Mouse (Mus musculus) right cerebral cortex, postnatal 36 days (tissue): ENCODE results near the gene Spz1.

ENCODE experiments used
- DNase-seq, 2 experiments: peaks; one replicate each; pipeline ENCODE4 v3.0.0; 2022; ENCODE audit warnings: low spot score in 2 of 2, mixed read lengths in 1 of 2

Gene Spz1

DNA sequence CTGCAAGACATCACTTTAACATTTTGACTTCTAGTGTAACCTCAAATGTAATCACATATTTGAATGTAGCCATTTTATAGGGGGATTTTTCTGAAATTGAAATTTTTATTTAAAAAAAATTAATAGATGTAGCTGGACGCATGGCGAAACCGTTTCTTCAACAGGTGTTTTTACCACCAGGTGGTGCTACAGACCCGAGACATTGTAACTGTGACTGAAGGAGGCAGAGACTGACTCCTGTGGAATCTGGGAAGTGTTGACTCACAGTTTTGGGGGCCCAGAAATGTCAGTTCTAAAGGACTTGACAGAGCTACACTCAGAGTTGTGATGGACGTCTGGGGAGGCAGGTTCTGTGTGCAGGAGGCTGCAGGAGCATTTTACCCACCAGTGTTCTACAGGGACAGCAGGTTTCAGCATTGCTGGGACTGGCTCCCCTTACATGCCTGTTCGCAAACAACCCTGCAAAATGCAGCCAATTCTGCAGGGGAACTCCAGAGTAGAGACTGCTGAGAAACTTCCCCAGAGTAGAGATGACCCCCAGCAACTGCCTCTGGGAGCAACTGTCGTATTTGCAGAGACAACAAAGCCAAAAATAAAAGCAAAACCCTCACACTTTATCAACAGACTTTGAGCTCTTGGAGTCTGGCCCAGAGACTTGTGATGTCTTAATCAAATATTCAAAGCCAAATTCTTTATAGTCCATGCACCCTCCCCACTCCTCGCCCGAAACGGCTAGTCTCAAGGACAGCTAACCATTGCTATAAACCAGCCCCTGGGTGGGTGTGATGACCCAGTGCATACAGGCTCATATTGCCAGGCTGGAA is 4.5 kb upstream of the Spz1 start:
- DNase-seq, result peak; percentile 20 to 39

DNA sequence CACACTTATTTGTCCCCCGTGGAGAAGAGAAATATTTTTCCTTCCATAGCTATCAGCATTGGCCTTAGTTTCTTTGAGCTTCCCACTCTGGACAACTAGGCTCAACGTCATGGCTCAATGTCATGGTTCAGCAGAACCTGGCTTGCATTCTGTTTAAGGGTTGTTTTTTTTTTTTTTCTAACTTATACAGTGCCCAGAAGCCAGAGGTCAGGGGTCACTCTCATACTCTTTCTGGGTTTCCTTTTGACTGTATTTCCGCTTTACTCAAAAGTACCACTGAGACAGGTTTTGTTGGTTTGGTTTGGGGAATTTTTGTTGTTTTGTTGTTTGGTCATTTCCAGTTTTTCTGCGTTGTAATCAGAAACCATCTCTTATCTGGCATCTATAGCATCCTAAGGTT is 2.2 kb upstream of the Spz1 start:
- DNase-seq, result no peak

DNA sequence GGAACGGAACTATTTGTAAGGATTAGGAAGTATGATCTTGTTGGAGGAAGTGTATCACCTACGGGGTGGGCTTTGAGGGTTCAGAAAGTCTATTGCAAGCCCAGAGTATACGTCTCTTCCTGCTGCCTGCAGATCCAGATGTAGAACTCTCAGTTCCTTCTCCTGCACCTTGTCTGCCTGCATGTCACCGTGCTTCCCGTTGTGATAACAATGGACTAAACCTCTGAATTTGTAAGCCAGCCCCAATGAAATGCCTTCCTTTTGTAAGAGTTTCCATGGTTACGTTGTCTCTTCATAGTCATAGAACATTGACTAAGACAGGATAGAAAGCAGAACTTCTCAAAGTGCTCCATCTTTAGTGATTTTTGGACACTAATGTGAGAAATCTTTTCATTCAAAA is 716 bp upstream of the Spz1 start:
- DNase-seq, result no peak

DNA sequence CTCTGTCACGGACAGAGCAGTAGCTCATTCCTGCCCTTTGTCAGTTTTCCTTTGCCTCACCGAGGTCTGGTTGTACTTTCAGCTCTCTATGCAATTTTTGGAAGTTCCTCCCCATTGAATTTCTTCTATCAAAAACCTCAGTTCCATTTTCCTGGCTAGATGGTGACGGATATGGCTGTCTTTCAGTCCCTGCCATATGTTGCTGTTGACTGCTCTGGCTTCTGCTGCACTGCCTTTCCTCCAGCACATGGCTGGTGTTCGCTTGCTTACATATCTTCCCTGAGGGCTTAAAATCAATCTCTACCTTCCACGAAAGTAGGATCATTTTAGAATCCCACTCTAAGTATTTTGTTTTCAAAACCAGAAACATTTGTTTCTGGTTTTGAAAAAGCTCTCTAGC is 16.5 kb downstream of the Spz1 start:
- no peak for DNase-seq

DNA sequence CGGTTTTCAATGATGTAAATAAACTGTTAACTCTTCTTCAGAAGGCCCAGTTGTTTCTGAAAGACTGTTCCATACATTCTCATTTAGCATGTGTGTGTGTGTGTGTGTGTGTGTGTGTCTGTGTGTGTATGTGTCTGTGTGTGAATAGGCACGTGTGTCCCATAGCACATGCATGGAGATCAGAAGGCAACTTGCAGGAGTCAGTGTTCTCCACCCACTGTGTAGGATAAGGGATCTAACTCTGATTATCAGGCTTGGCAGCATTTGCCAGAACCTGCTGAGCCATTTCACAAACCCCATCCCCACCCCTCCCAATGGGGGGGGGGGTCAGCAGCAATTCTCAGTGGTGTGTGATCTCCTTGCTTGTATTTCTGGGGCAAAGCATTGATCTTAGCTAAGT is 18.7 kb downstream of the Spz1 start:
- no peak for DNase-seq

DNA sequence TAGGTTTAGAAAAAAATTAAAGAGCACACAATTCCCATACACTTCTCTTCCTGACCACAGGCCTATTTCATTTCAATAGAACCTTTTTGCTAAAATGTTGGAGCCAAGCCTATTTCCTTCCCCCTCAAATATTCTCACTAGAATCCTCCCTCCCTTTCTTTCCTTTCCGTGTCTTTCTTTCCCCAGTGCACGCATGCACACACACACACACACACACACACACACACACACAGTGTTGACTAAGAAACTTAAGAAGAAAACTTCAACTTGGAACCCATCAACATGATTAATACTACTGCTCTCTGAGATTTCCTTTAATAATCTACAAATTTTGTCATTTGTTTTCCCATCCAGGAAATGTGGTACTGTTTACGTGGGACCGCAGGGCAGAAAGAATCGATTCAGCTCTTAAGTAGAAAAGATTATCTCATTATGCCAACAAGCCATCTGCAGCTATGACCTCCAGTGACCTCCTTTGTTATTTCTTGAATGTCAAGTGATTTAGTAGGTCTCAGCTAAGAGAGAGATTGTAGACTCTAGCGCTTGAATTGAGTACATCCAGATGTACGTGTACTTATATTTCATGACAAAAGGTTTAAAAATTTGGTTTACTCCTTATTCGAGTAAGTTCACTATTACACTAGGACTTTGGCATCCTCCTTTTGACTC is 19.4 kb downstream of the Spz1 start:
- DNase-seq, result no peak

DNA sequence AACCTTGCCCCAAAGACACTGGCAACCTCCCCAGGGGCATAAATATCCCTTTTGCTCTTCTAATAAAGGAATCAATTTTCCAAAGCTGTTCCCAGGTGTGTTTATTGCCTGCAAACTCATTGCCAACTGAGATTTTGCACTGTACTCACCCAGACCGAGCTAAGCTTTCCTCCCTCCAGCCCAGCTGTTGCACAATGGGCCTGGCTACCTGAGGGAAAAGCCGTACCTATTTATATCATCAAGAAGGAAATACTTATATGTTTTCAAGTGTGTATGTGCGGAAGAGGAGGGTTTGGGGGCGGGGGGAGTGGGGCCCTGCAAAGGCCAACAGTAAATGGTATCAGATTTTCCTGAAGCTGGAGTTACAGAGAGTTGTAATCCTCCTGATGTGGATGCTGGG is 28.9 kb downstream of the Spz1 start:
- DNase-seq, result no peak

DNA sequence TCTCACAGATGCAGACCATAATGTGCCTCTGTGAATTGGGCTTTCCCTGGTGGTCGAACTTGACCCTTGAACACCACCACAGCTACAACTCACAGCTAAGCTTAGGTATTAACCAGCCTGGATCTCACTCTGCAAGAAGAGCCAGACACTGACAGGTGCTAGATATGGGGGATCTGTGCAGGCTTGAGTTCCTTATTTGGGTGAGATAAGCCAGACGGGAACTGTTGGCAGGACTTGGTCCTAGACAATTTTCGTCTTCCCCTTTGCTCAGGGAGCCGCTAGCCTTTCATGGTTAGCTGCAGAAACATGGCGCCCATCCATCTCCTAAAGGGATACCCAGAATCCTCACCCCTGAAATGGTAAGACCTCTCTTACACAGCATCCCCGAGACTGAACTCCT is 35.0 kb downstream of the Spz1 start:
- DNase-seq, result no peak

DNA sequence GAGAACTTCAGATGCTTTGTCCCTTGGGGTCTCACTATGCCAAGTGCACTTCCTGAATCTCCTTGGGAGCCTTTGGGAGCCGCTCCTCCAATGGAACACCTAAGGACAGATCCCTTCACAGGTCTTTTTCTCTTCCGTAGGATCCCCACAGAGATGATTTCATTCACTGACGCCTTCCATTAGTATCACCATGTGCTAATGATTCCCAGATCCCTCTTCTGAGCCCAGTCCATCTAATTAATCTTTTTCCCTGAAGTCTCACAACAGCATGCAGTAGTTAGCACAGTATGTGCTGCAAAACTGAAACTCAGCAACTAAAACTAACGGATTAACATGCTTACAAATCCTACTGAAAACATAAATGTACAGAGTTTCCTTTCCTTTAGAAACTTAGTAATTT is 36.8 kb downstream of the Spz1 start:
- no peak for DNase-seq

DNA sequence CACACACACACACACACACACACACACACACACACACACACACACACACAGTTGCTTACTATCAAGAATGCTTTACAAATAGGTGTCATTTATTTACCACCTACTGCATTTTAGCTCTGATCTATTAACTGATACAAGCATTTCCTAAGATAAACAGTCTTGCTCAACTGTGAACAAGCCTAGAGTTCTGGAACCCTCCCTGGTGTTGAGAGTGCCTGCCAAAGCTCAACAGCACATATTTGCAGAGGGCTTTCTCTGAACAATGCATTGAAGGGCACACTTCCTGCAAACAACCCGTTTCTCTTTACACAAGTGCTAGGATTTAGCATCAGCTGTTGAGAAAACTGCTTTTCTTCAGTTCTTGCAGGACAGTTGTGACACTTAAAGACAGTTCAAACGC is 42.2 kb downstream of the Spz1 start:
- DNase-seq, result no peak

DNA sequence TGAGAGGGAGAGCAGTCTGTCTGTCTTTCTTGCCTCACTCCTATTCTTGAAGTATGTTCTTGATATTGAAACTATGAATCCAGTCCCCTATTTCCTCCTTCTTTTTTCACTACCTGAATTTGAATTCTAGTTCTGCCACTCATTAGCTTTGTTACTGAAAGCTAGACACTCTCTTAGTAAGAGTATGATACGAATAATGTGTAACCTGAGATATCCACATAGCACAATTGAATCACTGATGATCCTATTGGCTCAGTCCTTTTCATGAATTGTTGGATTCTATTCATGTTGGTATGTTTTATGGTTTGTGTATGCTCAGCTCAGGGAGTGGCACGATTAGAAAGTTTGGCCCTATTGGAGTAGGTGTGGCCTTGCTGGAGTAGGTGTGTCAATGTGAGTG is 43.8 kb downstream of the Spz1 start:
- DNase-seq, result no peak

DNA sequence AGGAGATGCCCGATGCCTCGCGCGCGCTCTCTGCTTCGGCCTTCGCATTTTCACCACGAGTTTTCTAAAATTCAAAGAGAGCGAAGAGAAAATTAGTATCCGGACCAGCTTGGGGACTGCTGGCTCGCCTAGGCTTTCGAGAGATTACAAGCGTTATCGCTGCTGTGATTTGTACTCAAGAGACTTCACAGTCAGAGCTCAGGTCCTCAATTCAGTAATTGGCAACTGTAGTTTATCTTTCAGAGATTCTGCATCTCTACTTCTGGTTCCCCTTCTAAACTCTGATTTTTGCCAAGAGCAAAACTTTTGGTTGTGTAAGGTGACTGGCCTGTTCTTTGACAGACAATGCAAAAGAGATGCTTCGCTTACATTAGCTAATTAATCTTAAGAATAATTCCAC is 44.7 kb downstream of the Spz1 start:
- DNase-seq, result no peak

DNA sequence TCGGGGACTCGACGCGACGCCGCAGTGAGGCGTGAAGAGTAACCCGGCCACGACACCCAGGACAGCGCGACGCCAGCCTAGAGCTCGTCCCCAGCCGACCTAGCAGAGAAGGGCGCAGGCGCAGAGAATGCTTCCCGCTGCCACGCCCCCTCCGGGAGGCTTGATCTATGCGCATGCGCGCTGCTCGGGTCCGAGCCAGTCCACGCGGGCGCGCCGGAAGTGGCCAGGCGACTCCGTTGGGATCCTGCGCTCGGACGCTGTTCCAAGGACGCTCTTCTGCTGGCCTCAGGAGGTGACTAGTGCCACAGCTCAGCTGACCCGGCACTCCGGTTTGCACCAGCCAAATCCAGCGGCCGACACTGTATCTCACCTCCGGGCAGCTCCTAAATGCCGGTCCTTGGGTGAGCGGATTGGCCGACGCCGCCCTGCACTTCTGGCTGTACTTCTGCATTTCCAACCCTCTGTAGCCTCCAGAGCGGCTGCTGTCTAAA is 45.2 kb downstream of the Spz1 start, which contains the start of gene Zfyve16:
Gene Zfyve16 (minus strand): TSS at position 148 of the 491 bp plus-strand sequence.
- DNase-seq, result peak; percentile 92 to 94

DNA sequence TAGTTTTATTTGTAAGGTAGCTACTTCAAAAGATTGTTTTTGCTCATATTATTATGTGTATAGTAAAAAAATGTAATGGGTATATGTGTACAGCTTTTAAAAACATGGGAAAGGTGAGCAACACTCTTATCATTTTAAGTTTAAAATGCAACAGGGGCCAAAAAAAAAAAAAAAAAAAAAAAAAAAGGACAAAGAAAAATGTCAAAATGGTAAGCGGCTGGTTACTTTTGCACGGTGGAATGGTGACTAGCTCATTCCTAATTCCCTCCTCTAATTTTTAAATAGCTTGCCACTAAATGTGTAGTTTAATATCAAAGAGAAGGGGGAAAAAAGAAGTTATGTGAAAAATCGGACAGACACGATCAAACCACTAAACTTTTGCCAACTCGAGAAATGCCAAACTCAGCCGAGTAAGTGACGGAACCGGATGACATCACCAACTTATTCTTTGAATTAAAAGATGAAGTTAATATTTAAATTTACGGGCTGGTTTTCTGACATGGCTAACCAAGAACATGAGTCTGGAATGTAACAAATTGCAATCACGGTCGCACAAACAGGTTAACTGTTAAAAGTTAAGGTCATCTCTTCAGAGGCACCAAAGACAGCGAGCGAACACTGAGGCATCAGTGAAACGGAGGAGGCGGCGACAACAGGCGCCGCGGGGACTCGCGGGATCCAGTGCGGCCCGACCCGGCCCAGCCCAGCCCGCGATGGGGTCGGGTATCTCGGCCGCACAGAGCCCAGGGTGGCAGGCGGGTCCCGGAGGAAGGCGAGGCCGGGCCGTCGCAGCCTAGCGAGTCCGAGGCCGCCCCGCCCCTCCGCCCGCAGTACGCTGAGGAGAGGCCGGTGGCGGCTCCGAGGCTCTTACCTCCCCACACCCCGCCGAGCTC is 45.9 kb downstream of the Spz1 start:
- DNase-seq, result no peak
